Mouse (Mus musculus): Measurements from ENCODE around the gene Hlx.

DNA sequence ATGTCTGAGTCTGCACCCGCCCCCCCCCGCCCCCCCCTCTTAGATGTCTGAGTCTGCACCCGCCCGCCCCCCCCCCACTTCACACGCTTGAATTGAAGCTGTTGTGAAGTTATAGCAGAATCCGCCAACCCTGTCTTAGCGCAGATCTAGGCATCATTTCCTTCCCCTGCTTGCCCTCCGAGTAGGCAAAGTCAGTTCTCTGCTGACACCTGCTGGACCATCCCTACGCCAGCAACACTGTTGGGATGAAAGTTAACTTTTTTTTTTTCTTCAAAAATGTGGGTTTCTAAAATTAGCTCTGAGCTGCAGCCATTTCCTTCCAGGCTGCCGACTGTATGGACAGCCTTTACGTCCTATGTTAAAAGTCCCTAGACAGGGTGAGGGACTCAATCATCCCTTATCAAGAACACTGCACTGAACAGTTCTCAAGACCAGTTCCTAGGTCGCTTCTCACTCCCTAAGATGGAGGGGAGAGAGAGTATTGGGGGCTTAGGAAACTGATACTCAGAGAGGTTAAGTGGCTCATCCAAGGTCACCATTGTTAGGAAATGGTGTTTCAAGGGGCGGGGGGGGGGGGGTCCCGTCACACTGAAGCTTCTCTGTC lies 5.6 kb upstream of the Hlx start:
- TF ChIP-seq POLR2A (IDR thresholded peaks at IDR 0.05; ENCODE audit: low read depth, low read length) (no peak), CTCF (IDR thresholded peaks at IDR 0.05; ENCODE audit: extremely low read depth, insufficient read length, insufficient replicate concordance, low read depth, low read length) (peak; percentile 66; the same call in 1 of the 2 replicates)

All from small intestine, adult 2 months (tissue).